Mouse (Mus musculus) heart, embryonic 12.5 days (tissue): ENCODE results near the gene 6030458C11Rik. TPM values are rescaled to one million over a fixed set of nuclear protein-coding genes. Genes with fewer than 3 reads are reported as not detected.
A peak's percentile ranks its signal among the peaks of the same experiment; 100 is the strongest.

Experiments
- ATAC-seq: fragments of 200-750 bp; cut with Nextera tagmentation; 2 replicates; pipeline ENCODE4 v1.8.0; 2017; ENCODE audit warnings: moderate TSS enrichment, moderate library complexity; ENCODE audit not compliant: insufficient number of reproducible peaks, low FRiP score
- H3K27ac ChIP-seq: fragments of 300-500 bp; sonication (generic); 2 replicates; pipeline ENCODE4 v1.5.1; 2016; ENCODE audit warnings: mild to moderate bottlenecking, moderate library complexity; ENCODE audit not compliant: poor library complexity, severe bottlenecking
- H3K27me3 ChIP-seq: fragments of 300-500 bp; sonication (generic); replicated peaks from 2 replicates; pipeline ENCODE4 v1.6.1; 2016; ENCODE audit warnings: mild to moderate bottlenecking, moderate library complexity
- H3K36me3 ChIP-seq: fragments of 300-500 bp; sonication (generic); 2 replicates; pipeline ENCODE4 v1.6.1; 2016; ENCODE audit warnings: mild to moderate bottlenecking, moderate library complexity
- H3K4me1 ChIP-seq: fragments of 300-500 bp; sonication (generic); replicated peaks from 2 replicates; pipeline ENCODE4 v1.6.1; 2016; ENCODE audit warnings: mild to moderate bottlenecking
- H3K4me2 ChIP-seq: fragments of 300-500 bp; sonication (generic); 2 replicates; pipeline ENCODE4 v1.6.1; 2016; ENCODE audit warnings: mild to moderate bottlenecking, moderate library complexity
- H3K4me3 ChIP-seq: fragments of 300-500 bp; sonication (generic); 2 replicates; pipeline ENCODE4 v1.5.1; 2016; ENCODE audit warnings: mild to moderate bottlenecking
- H3K9ac ChIP-seq: fragments of 300-500 bp; sonication (generic); 2 replicates; pipeline ENCODE4 v1.6.1; 2016; ENCODE audit warnings: mild to moderate bottlenecking, moderate library complexity
- H3K9me3 ChIP-seq: fragments of 300-500 bp; sonication (generic); replicated peaks from 2 replicates; pipeline ENCODE4 v1.6.1; 2016; ENCODE audit warnings: mild to moderate bottlenecking, moderate library complexity
- WGBS: fragments of 180-500 bp; shearing (Covaris S2); methylation state at CpG from one replicate; pipeline ENCODE4 v1.1.7; 2016; 5-methylcytosine and 5-hydroxymethylcytosine counted together
- polyA plus RNA-seq: library from polyadenylated mRNA; unstranded; fragments of >200 nt; fragmentation: Nextera tagmentation; extraction: Ambion mirVana; gene quantifications from 2 replicates; pipeline ENCODE4 v1.2.1, GENCODE M21; 2016

6030458C11Rik gene
- polyA plus RNA-seq, 1 experiment from 2014 or later, result 32.9 TPM

DNA sequence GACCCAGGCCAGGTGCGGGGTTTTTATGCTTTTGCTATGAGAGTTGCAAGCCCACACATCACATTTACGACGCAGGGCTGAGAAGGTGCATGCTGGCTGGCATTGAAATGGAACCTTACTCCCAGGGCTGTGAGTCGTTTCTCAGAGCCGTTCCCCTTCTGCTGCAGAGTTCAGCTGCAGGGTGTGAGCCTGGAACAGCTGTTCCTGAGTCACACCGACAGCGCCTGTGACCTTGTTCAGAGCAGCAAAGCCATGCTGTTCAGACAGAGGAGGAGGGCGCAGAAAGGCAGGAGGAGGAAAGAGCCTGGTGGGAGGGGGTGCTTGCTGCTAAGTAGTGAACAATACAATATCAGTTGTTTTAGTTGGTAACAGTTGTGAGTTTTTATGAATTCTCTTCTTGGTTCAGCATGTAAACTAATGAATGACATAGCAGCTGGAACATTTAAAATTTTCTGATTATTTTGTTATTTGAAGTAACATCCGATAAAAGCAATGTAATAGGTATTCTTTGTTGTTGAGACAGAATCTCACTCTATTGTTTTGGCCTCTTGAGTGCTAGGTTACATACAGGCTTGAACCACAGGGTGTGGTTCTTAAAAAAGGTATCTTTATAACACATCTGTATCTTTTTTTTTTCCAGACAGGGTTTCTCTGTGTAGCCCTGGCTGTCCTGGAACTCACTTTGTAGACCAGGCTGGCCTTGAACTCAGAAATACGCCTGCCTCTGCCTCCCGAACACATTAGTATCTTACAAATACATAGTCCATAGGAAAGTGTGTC is 23.9 kb upstream of the 6030458C11Rik start:
- H3K27me3 ChIP-seq, result no peaks in the 10 kb centered on the region
- peaks cover 82% of the 10 kb centered on the region for H3K36me3 ChIP-seq
- no peaks in the 10 kb centered on the region for H3K9me3 ChIP-seq
- 77% methylated on average over 11 of the region's 11 CpGs for WGBS
- no peak overlapping the region for H3K9ac ChIP-seq
- ATAC-seq, result no peak
- H3K27ac ChIP-seq, result no peak overlapping the region
- no peak overlapping the region for H3K4me2 ChIP-seq
- H3K4me3 ChIP-seq, result no peak overlapping the region
- no peaks in the 10 kb centered on the region for H3K4me1 ChIP-seq

DNA sequence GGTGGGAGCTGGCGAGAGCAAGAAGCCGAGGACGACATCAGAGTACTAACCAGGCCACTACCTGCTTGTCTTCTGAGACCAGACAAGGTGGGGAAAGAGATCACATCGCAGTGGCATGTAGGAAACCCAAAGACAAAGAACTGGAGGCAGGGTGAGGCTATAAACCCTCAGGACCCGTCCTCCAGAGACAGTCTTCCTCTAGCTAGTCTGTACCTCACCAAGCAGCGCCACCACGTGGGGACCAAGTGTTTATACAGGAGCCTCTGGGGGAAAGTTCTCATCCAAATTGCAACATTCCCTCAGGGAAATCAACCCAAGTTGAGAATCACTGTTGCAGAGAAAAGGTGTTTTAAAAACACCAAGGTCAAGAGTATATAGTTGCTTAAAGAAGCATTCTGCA is 18.4 kb upstream of the 6030458C11Rik start:
- Histone ChIP-seq H3K4me1 (0 out of 2 replicates have a peak, but pooled peaks cover under 1% of the 10 kb centered on the region), H3K27me3 (no peaks in the 10 kb centered on the region), H3K27ac (no peak overlapping the region), H3K4me2 (no peak overlapping the region), H3K9ac (no peak overlapping the region), H3K4me3 (no peak overlapping the region), H3K9me3 (no peaks in the 10 kb centered on the region), H3K36me3 (peaks cover 80% of the 10 kb centered on the region)
- ATAC-seq, result no peak
- 75% methylated on average over 7 of the region's 7 CpGs for WGBS

DNA sequence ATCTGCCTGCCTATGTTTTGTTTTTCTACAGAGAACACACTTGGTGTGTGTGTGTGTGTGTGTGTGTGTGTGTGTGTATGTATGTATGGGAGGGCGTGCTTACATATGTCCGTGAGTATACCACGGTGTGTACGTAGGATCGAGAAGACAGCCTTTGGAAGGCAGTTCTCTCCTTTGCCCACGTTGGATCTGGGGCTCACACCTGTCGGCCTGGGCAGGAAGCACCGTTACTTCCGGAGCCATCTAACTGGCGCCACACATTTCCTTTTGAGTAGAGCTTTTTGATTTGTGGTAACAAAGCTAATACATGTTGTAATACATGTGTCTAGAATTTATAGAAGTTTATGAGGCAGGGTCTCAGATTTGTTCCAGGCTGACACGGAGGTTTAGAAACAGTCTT is 16.3 kb upstream of the 6030458C11Rik start:
- Histone ChIP-seq H3K4me2 (no peak overlapping the region), H3K9ac (no peak overlapping the region), H3K4me1 (0 out of 2 replicates have a peak, but pooled peaks cover 5% of the 10 kb centered on the region), H3K36me3 (peaks cover 85% of the 10 kb centered on the region), H3K27ac (no peak overlapping the region), H3K9me3 (no peaks in the 10 kb centered on the region), H3K27me3 (no peaks in the 10 kb centered on the region), H3K4me3 (no peak overlapping the region)
- 93% methylated on average over 11 of the region's 11 CpGs for WGBS
- no peak for ATAC-seq

DNA sequence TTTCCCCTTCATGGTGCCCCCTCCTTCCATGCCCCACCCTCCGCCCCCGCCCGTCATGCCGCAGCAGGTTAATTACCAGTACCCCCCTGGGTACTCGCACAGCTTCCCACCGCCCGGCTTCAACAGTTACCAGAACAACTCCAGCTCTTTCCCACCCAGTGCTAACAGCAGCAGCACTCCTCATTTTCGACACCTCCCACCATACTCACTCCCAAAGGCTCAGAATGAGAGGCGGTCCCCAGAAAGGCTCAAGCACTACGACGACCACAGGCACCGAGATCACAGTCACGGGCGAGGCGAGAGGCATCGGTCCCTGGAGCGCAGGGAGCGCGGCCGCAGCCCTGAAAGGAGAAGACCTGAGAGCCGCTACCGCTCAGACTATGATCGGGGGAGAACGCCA is 9.8 kb upstream of the 6030458C11Rik start:
- Histone ChIP-seq H3K4me3 (no peak overlapping the region), H3K4me1 (0 out of 2 replicates have a peak, but pooled peaks cover 5% of the 10 kb centered on the region), H3K4me2 (no peak overlapping the region), H3K36me3 (peaks cover 64% of the 10 kb centered on the region), H3K9me3 (no peaks in the 10 kb centered on the region), H3K27ac (no peak overlapping the region), H3K9ac (no peak overlapping the region), H3K27me3 (no peaks in the 10 kb centered on the region)
- no peak for ATAC-seq
- WGBS, result 89% methylated on average over 24 of the region's 24 CpGs

DNA sequence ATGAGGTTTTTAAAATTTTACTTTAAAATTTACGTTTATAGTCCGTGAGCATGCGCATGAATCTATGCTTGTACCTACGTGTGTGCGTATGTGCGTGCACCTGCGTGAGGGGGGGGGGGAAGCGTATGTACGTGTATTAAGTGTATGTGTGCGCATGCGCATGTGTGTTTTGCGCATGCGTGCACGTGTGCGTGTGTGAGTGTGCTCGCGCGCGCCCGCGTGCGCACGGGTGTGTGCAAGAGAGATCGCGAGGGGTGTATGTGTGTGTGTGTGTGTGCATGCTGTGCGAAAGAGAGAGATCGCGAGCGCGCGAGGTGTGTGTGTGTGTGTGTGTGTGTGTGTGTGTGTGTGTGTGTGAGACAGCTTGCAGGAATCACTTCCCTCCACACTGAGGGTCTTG is 8.9 kb upstream of the 6030458C11Rik start:
- H3K4me1 ChIP-seq, result 0 out of 2 replicates have a peak, but pooled peaks cover 5% of the 10 kb centered on the region
- H3K36me3 ChIP-seq, result peaks cover 70% of the 10 kb centered on the region
- H3K4me3 ChIP-seq, result no peak overlapping the region
- no peak overlapping the region for H3K4me2 ChIP-seq
- ATAC-seq, result no peak; the same call in 1 of the 2 replicates
- no peak overlapping the region for H3K9ac ChIP-seq
- H3K27ac ChIP-seq, result no peak overlapping the region
- no peaks in the 10 kb centered on the region for H3K9me3 ChIP-seq
- H3K27me3 ChIP-seq, result no peaks in the 10 kb centered on the region
- 96% methylated on average over 31 of the region's 31 CpGs for WGBS

DNA sequence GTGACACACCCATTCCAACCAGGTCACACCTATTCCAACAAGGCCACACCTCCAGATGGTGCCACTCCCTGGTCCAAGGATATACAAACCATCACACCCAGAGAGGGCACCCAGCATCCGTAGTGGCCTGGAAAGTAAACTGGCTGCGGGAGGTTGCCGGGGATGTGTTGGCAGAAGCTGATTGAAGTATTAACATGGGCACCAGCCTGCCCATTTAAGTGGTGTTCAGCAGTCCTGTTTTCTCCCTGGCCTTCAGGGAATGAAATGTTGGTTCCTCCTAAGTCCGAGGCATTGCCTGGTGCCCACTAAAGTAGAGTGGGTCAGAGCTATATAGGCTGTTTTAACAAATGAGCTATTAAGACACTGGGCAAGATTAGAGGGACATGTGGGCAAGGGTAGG is 8.2 kb upstream of the 6030458C11Rik start:
- Histone ChIP-seq H3K36me3 (peaks cover 70% of the 10 kb centered on the region), H3K4me3 (no peak overlapping the region), H3K4me1 (0 out of 2 replicates have a peak, but pooled peaks cover 2% of the 10 kb centered on the region), H3K27ac (no peak overlapping the region), H3K27me3 (no peaks in the 10 kb centered on the region), H3K9me3 (no peaks in the 10 kb centered on the region), H3K9ac (no peak overlapping the region), H3K4me2 (no peak overlapping the region)
- WGBS, result 95% methylated on average over 4 of the region's 4 CpGs
- ATAC-seq, result no peak

DNA sequence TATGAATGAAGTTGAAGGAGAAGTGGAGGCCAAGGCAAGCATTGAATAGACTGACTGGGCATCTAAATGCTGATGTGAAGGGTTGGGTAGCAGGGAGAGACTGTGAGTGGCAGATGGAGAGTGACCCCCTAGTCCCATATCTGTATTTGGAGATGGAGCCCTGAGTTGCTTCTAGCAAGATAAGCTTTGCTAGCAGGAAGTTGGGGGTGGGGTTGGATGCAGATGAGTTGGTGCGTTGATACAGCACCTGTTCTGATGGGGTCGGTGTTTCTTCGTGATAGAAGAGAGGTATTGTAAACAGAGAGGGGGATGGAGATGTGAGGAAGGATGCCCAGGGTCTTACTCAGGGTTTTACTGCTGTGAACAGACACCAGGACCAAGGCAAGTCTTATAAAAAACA is 5.4 kb upstream of the 6030458C11Rik start:
- Histone ChIP-seq H3K9ac (no peak overlapping the region), H3K4me2 (no peak overlapping the region), H3K27ac (no peak overlapping the region), H3K27me3 (no peaks in the 10 kb centered on the region), H3K4me1 (peaks cover 5% of the 10 kb centered on the region), H3K4me3 (no peak overlapping the region), H3K9me3 (no peaks in the 10 kb centered on the region), H3K36me3 (peaks cover 53% of the 10 kb centered on the region)
- 85% methylated on average over 3 of the region's 3 CpGs for WGBS
- no peak for ATAC-seq

DNA sequence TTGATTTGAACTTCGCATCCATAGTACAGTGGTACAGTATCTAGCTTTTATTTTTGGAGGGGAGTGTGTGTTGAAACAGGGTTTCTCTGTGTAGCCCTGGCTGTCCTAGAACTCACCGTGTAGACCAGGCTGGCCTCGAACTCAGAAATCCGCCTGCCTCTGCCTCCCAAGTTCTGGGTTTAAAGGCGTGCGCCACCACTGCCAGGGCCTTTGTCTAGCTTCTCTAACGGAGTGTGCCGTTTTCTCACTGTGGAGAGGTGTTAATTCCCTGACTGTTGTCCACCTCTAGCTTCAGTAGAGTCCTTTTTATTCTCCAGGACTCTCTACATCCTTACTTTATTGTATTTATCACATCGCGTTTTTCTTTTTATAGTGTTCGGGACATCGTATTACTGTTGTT is 959 bp upstream of the 6030458C11Rik start:
- no peaks in the 10 kb centered on the region for H3K9me3 ChIP-seq
- ATAC-seq, result no peak
- H3K9ac ChIP-seq, result peak overlapping the region; percentile 86
- H3K27me3 ChIP-seq, result no peaks in the 10 kb centered on the region
- H3K4me3 ChIP-seq, result peak overlapping the region; percentile 82
- 49% methylated on average over 12 of the region's 12 CpGs for WGBS
- H3K36me3 ChIP-seq, result peaks cover 44% of the 10 kb centered on the region
- no peak overlapping the region for H3K27ac ChIP-seq
- peak overlapping the region; percentile 76 for H3K4me2 ChIP-seq
- peaks cover 11% of the 10 kb centered on the region for H3K4me1 ChIP-seq

DNA sequence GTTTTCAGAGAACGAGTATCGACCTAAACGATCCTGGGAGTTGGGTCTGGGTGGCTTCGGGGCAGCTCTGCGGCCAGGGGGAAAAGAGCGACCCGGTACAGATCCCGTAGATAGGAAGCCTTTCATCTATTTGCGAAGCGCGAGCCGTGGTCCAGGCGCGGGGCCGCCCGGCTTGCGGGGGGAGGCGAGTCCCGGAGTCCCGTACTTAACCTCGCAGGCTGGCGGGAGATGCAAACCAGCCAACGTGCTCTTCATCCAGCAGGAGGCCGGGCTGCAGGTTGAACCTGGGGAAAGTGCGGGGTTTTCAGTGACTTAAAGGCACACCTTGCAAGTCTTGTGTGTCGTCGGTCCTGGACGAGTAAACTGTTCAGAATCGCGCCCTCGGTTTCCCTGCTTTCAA is 516 bp upstream of the 6030458C11Rik start:
- WGBS, result under 1% methylated on average over 31 of the region's 31 CpGs
- Histone ChIP-seq H3K9ac (peak overlapping the region; percentile 86), H3K4me2 (peak overlapping the region; percentile 76), H3K27me3 (no peaks in the 10 kb centered on the region), H3K9me3 (no peaks in the 10 kb centered on the region), H3K4me3 (peak overlapping the region; percentile 82), H3K4me1 (peaks cover 11% of the 10 kb centered on the region), H3K27ac (peak overlapping the region; percentile 55; the same call in 1 of the 2 replicates), H3K36me3 (peaks cover 45% of the 10 kb centered on the region)
- ATAC-seq, result peak; percentile 36; the same call in 1 of the 2 replicates

DNA sequence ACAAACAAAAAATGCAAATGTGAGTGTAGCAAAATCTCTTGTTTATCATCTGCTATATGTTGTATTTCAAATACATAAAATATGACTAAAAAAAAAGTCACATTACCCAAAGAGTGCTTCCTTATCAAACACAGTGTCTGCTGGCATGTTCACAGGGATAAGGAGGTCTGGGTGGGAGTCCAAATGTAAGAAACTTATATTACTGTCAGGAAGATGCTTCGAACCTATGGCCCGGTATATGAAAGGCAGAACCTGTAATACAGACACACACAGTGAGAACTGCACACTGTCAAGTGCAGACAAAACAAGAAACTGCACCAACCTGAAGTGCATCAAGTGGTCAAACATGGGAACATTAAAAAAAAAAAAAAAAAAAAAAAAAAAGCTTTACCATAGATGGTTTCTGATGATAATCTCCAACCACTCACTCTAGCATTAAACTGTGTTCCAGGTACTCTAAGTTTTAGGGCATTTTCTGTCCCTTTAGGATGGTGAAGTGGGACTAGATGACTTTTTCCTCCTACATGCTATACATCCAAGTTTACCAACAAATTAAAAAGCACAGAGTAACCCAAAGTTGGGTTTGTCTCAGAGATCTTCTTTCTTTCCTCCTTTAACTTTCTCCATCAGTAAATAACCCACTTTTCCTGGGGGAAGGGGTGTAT is 862 bp downstream of the 6030458C11Rik start:
- peaks cover 11% of the 10 kb centered on the region for H3K4me1 ChIP-seq
- H3K9me3 ChIP-seq, result no peaks in the 10 kb centered on the region
- ATAC-seq, result no peak
- peak overlapping the region; percentile 82 for H3K4me3 ChIP-seq
- H3K4me2 ChIP-seq, result peak overlapping the region; percentile 77
- H3K27ac ChIP-seq, result no peak overlapping the region; the same call in 1 of the 2 replicates
- H3K36me3 ChIP-seq, result peaks cover 46% of the 10 kb centered on the region
- H3K9ac ChIP-seq, result peak overlapping the region; percentile 89
- no peaks in the 10 kb centered on the region for H3K27me3 ChIP-seq
- WGBS, result 86% methylated on average over 2 of the region's 2 CpGs
